Mouse (Mus musculus) liver, postnatal 0 days (tissue): ENCODE measurements around the gene Ppif. TPM values are rescaled to one million over a fixed set of nuclear protein-coding genes. Genes with fewer than 3 reads are reported as not detected.

Experiments used
- ATAC-seq: fragments of 200-750 bp; cut with Nextera tagmentation; 2 replicates; pipeline ENCODE4 v1.8.0; 2017; ENCODE audit warnings: mild to moderate bottlenecking, moderate library complexity
- DNase-seq: peaks from one replicate; pipeline ENCODE4 v3.0.0-alpha.2; 2016
- H3K27ac ChIP-seq: fragments of 300-500 bp; sonication (generic); 2 replicates; pipeline ENCODE4 v1.5.1; 2014; ENCODE audit warnings: antibody characterized with exemption, moderate library complexity, mild to moderate bottlenecking, low read depth
- H3K27me3 ChIP-seq: fragments of 300-500 bp; sonication (generic); 2 replicates; pipeline ENCODE4 v1.6.1; 2014; ENCODE audit warnings: low read length, control low read depth, mixed read lengths; ENCODE audit not compliant: insufficient read depth
- H3K36me3 ChIP-seq: fragments of 300-500 bp; sonication (generic); replicated peaks from 2 replicates; pipeline ENCODE4 v1.6.1; 2014; ENCODE audit warnings: mild to moderate bottlenecking, control low read depth, low read length, moderate library complexity, mixed read lengths; ENCODE audit not compliant: insufficient read depth
- H3K4me1 ChIP-seq: fragments of 300-500 bp; sonication (generic); 2 replicates; pipeline ENCODE4 v1.6.1; 2014; ENCODE audit warnings: antibody characterized with exemption, mild to moderate bottlenecking, control low read depth; ENCODE audit not compliant: insufficient read depth
- H3K4me2 ChIP-seq: fragments of 300-500 bp; sonication (generic); 2 replicates; pipeline ENCODE4 v1.6.1; 2014; ENCODE audit warnings: low read depth, mild to moderate bottlenecking, low read length, moderate library complexity, mixed read lengths
- H3K4me3 ChIP-seq: fragments of 300-500 bp; sonication (generic); 2 replicates; pipeline ENCODE4 v1.5.1; 2014; ENCODE audit warnings: low read depth, low read length
- H3K9ac ChIP-seq: fragments of 300-500 bp; sonication (generic); replicated peaks from 2 replicates; pipeline ENCODE4 v1.6.1; 2014; ENCODE audit warnings: mild to moderate bottlenecking, moderate library complexity
- H3K9me3 ChIP-seq: fragments of 300-500 bp; sonication (generic); 2 replicates; pipeline ENCODE4 v1.6.1; 2016; ENCODE audit warnings: mild to moderate bottlenecking, control low read depth, low read length, mixed read lengths
- CTCF ChIP-seq: sonication (generic); IDR thresholded peaks from 2 replicates; pipeline ENCODE4 v1.5.1; 2016; ENCODE audit warnings: antibody characterized with exemption, low read depth
- EP300 ChIP-seq: IDR thresholded peaks from 2 replicates; pipeline ENCODE4 v1.6.1; 2016; ENCODE audit warnings: antibody characterized with exemption, low read depth, mild to moderate bottlenecking
- WGBS: fragments of 180-500 bp; shearing (Covaris S2); extraction: QIAGEN DNeasy Blood & Tissue Kit; methylation state at CpG from one replicate; pipeline ENCODE4 v1.1.7; 2014; ENCODE audit not compliant: insufficient replicate concordance; 5-methylcytosine and 5-hydroxymethylcytosine counted together
- polyA plus RNA-seq: library from polyadenylated mRNA; unstranded; fragments of >200 nt; fragmentation: Nextera tagmentation; extraction: Ambion mirVana; gene quantifications from 2 replicates; pipeline ENCODE4 v1.2.1, GENCODE M21; 2015

The Ppif gene
- polyA plus RNA-seq, 1 experiment from 2014 or later = 36.0 TPM

- Histone ChIP-seq H3K27me3 (no peaks in the 10 kb centered on the region), H3K9me3 (no peaks in the 10 kb centered on the region), H3K4me1 (peaks cover 16% of the 10 kb centered on the region), H3K36me3 (peaks cover 3% of the 10 kb centered on the region; the same call in 1 of the 2 replicates), H3K9ac (no peak overlapping the region), H3K4me2 (no peak overlapping the region), H3K27ac (0 out of 2 replicates have a peak overlapping the region, but pooled peaks have one; percentile 1), H3K4me3 (no peak overlapping the region)
- ATAC-seq = no peak
- TF ChIP-seq CTCF (peak; percentile 18; the same call in 1 of the 2 replicates), EP300 (no peak)
- no peak for DNase-seq
- 46% methylated on average over 5 of the region's 5 CpGs for WGBS
These were observed 27.2 kb downstream of the Ppif start for GRCm38 (mm10) chr14:25720962-25721707.

GRCm38 (mm10) chr14:25725032-25725497, 31.1 kb downstream of the Ppif start:
- H3K27me3 ChIP-seq = no peaks in the 10 kb centered on the region
- no peaks in the 10 kb centered on the region for H3K9me3 ChIP-seq
- H3K4me2 ChIP-seq = no peak overlapping the region
- TF ChIP-seq CTCF (no peak), EP300 (no peak)
- peak; percentile 44 for ATAC-seq
- no peak overlapping the region for H3K4me3 ChIP-seq
- H3K27ac ChIP-seq = 0 out of 2 replicates have a peak overlapping the region, but pooled peaks have one; percentile 22
- H3K9ac ChIP-seq = no peak overlapping the region
- 78% methylated on average over 11 of the region's 11 CpGs for WGBS
- no peak for DNase-seq
- H3K36me3 ChIP-seq = peaks cover 6% of the 10 kb centered on the region; the same call in 1 of the 2 replicates
- peaks cover 14% of the 10 kb centered on the region for H3K4me1 ChIP-seq

DNA sequence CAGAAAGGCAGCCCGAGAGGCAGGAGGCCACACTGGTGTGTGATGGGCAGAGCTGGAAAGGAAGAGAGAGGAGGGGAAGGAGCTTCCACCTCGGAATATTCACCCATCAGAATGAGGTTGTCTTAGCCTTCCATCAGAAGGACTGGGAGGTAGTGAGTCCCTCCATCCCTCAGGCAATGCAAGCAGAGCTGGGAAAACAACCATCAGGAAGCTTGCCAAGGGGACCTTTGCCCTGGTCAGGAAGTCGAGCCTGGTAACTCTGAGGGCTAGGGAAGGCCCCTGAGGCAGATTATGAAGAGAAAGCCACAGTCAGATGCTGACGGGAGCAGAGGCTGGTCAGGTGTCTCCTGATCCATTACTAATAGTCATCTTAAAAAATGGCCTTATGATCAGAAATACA, 31.7 kb downstream of the Ppif start:
- peak; percentile 77 for ATAC-seq
- H3K36me3 ChIP-seq = peaks cover 6% of the 10 kb centered on the region; the same call in 1 of the 2 replicates
- peak; percentile 57 for DNase-seq

DNA sequence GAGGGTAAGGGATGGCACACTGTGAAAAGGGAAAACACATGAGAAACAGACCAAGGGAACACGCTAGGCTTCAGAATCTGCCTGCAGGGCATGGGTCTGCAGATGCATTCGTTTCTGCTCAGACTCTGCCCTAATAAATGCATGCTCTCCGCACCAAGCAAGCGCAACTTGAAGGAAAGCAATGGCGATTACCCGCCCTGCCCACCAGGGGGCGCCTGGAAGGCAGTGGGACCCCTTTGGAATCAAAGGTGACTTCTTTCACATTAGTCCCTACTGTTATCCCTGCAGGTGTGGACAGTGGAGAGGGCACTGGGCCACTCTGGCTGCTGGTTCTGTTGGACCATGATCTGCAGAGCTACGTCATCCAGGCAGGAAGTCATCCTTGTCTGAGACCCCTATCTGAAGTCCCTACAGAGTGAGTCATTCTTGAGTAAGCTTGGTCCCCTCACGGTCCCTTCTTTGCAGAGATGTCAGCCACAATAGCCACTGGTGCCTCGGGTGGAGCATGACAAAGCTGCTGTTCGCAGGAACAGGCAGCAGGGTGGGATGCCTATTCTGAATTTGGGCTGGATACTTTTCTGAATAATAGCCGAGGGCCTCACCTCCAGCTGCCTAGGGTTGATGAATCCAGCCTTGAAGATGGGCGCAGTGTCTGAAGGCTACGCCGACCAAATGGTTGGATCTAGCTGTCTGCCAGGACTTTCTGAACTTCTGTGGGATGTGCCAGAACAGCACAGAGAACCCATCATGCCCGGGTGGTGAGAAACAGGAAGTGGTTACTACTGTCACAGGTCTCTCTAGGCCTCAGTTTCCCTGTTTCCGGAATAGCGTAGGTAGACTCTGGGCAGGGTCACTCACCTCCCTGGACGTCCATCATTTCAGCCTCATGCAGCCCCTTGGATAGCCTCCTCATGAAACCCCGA, 32.5 kb downstream of the Ppif start:
- no peak overlapping the region for H3K4me3 ChIP-seq
- H3K36me3 ChIP-seq = peaks cover 6% of the 10 kb centered on the region; the same call in 1 of the 2 replicates
- no peaks in the 10 kb centered on the region for H3K27me3 ChIP-seq
- H3K4me2 ChIP-seq = no peak overlapping the region
- no peak for ATAC-seq
- H3K9me3 ChIP-seq = no peaks in the 10 kb centered on the region
- H3K27ac ChIP-seq = peak overlapping the region; percentile 69
- H3K9ac ChIP-seq = no peak overlapping the region
- peak; percentile 66 for DNase-seq
- no peak for TF ChIP-seq EP300
- TF ChIP-seq CTCF = peak; percentile 94
- peaks cover 14% of the 10 kb centered on the region for H3K4me1 ChIP-seq
- 40% methylated on average over 20 of the region's 20 CpGs for WGBS

More for the DNA sequence above, 31.7 kb downstream of the Ppif start:
- H3K4me3 ChIP-seq = no peak overlapping the region
- H3K27me3 ChIP-seq = no peaks in the 10 kb centered on the region
- TF ChIP-seq EP300 = no peak
- TF ChIP-seq CTCF = no peak
- H3K27ac ChIP-seq = peak overlapping the region; percentile 69
- H3K4me2 ChIP-seq = no peak overlapping the region
- peaks cover 14% of the 10 kb centered on the region for H3K4me1 ChIP-seq
- 33% methylated on average over 4 of the region's 4 CpGs for WGBS
- no peak overlapping the region for H3K9ac ChIP-seq
- H3K9me3 ChIP-seq = no peaks in the 10 kb centered on the region

- TF ChIP-seq EP300 (no peak), CTCF (no peak)
- no peak for ATAC-seq
- Histone ChIP-seq H3K27me3 (no peaks in the 10 kb centered on the region), H3K27ac (peak overlapping the region; percentile 34; the same call in 1 of the 2 replicates), H3K4me1 (peaks cover 14% of the 10 kb centered on the region), H3K9ac (no peak overlapping the region), H3K36me3 (peaks cover 6% of the 10 kb centered on the region; the same call in 1 of the 2 replicates), H3K9me3 (no peaks in the 10 kb centered on the region), H3K4me2 (no peak overlapping the region), H3K4me3 (no peak overlapping the region)
- no peak for DNase-seq
- WGBS = 59% methylated on average over 5 of the region's 5 CpGs
These were observed 33.2 kb downstream of the Ppif start for GRCm38 (mm10) chr14:25727149-25727510.
